Mouse (Mus musculus) ES-Bruce4 (cell line): Measurements from ENCODE around the gene 1700018F24Rik.
"Not testable (repeated sequence)": the region's sequence is repeated elsewhere in the genome, so short reads cannot be mapped to it uniquely, and the experiment has no call there.

ENCODE experiments used
- CTCF ChIP-seq: IDR thresholded peaks from one replicate; pipeline ENCODE4 v1.8.1; 2011; ENCODE audit warnings: low read depth, low read length
- EP300 ChIP-seq: IDR thresholded peaks from 2 replicates; pipeline ENCODE4 v1.6.1; 2011; ENCODE audit warnings: low read depth, low read length; ENCODE audit not compliant: insufficient read depth
- POLR2A ChIP-seq: IDR thresholded peaks from one replicate; pipeline ENCODE4 v1.8.1; 2011; ENCODE audit warnings: low read length; ENCODE audit not compliant: insufficient read depth

DNA sequence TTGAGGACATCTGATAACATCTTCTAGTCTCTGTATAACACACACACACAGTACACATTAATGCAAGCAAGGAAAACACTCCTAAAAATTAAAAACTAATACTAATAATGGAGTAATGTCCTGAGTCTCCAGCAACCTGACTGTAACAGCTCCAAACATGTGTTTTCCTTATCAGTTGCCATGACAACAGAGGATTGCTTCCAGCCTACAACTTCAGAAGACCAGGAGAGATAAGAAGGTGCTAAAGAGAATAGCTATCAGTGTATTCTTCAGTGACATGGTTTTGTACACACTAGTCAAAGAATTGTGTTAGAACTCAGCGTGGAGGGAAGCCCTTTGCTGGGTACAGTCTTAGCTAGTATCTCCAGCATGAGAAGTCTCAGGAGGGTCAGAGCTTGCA, 22.1 kb upstream of the 1700018F24Rik start:
- not testable (repeated sequence) for TF ChIP-seq POLR2A, CTCF, EP300
